Mouse (Mus musculus) embryonic fibroblast, embryonic 13.5 days (primary cell): ENCODE results near the gene Il18bp.

Experiments used
- CTCF ChIP-seq: IDR thresholded peaks from 2 replicates; pipeline ENCODE4 v1.5.1; 2011; ENCODE audit warnings: mild to moderate bottlenecking, control low read depth, low read length, moderate library complexity, borderline replicate concordance; ENCODE audit not compliant: insufficient read depth
- POLR2A ChIP-seq: IDR thresholded peaks from 2 replicates; pipeline ENCODE4 v1.6.1; 2011; ENCODE audit warnings: low read depth, mild to moderate bottlenecking, control low read depth, low read length, moderate library complexity

DNA sequence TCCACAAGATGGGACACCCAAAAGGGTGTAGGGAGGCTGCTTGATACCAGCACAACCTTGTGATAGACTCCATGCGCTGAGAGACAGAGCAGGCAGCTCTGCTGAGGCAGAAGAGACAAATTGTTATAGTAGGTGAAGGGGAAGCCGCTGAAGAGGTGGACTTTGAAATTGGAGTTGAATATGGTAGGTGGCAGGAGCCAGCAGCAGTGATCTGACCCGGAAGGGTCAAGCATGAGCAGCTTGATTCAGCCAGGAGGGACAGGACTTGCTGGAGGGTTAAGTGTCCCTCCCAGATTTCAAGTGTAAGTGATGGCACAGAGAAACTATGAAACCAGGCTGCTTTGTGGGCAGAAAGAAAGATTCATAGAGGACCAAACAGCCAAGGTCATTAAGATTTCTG, 33.4 kb downstream of the Il18bp start:
- no peak for TF ChIP-seq POLR2A
- TF ChIP-seq CTCF: no peak
